Mouse (Mus musculus) MEL (cell line): Measurements from ENCODE around the gene Actr3b. TPM values are rescaled to one million over a fixed set of nuclear protein-coding genes. Genes with fewer than 3 reads are reported as not detected.

Experiments
- DNase-seq: peaks from one replicate; pipeline ENCODE4 v3.0.0; 2011; ENCODE audit warnings: low read depth, low spot score
- H3K27ac ChIP-seq: 2 replicates; pipeline ENCODE4 v1.5.1; 2012; ENCODE audit warnings: low read depth, mild to moderate bottlenecking, control low read depth, low read length, moderate library complexity; ENCODE audit not compliant: control insufficient read depth
- H3K27me3 ChIP-seq, 2 experiments: fragments of 150-350 bp in 1 of 2; sonication (generic) in 1 of 2; 2 replicates each; pipeline ENCODE4 v1.6.1; 2012; ENCODE audit warnings: low read length in 2 of 2, mild to moderate bottlenecking in 2 of 2, improper control_type of control experiment in 1 of 2, moderate library complexity in 1 of 2; ENCODE audit not compliant: insufficient read depth in 2 of 2, control insufficient read depth in 1 of 2
- H3K36me3 ChIP-seq, 2 experiments: 2 replicates each; pipeline ENCODE4 v1.6.1; 2012 to 2014; ENCODE audit warnings: low read length in 2 of 2, improper control_type of control experiment in 1 of 2, inconsistent platforms in 1 of 2, mild to moderate bottlenecking in 1 of 2; ENCODE audit not compliant: insufficient read depth in 2 of 2, control insufficient read depth in 1 of 2
- H3K4me1 ChIP-seq, 2 experiments: fragments of 150-350 bp in 1 of 2; sonication (generic) in 1 of 2; 2 replicates each; pipeline ENCODE4 v1.6.1; 2012; ENCODE audit warnings: low read length in 2 of 2, improper control_type of control experiment in 1 of 2, mild to moderate bottlenecking in 1 of 2; ENCODE audit not compliant: insufficient read depth in 2 of 2, control insufficient read depth in 1 of 2
- H3K4me3 ChIP-seq, 2 experiments: fragments of 150-350 bp in 1 of 2; sonication (generic) in 1 of 2; 2 replicates each; pipeline ENCODE4 v1.5.1; 2012; ENCODE audit warnings: low read depth in 2 of 2, low read length in 2 of 2, mild to moderate bottlenecking in 2 of 2, moderate library complexity in 2 of 2, control low read depth in 1 of 2, improper control_type of control experiment in 1 of 2; ENCODE audit not compliant: control insufficient read depth in 1 of 2, insufficient read depth in 1 of 2
- H3K79me2 ChIP-seq: 2 replicates; pipeline ENCODE4 v1.6.1; 2012; ENCODE audit warnings: mild to moderate bottlenecking, low read length, moderate library complexity; ENCODE audit not compliant: control insufficient read depth, poor library complexity, insufficient read depth
- H3K9ac ChIP-seq: 2 replicates; pipeline ENCODE4 v1.6.1; 2012; ENCODE audit warnings: low read depth, mild to moderate bottlenecking, control low read depth, low read length, moderate library complexity; ENCODE audit not compliant: control insufficient read depth, poor library complexity, severe bottlenecking
- H3K9me3 ChIP-seq: fragments of 150-350 bp; sonication (generic); replicated peaks from 2 replicates; pipeline ENCODE4 v1.6.1; 2012; ENCODE audit warnings: mild to moderate bottlenecking, low read length, improper control_type of control experiment, moderate library complexity; ENCODE audit not compliant: insufficient read depth
- BHLHE40 ChIP-seq: IDR thresholded peaks from 2 replicates; pipeline ENCODE4 v1.6.1; 2012; ENCODE audit warnings: low read depth, mild to moderate bottlenecking, inconsistent platforms, low read length, improper control_type of control experiment, borderline replicate concordance
- CHD1 ChIP-seq: IDR thresholded peaks from 2 replicates; pipeline ENCODE4 v1.6.1; 2012; ENCODE audit warnings: low read depth, mild to moderate bottlenecking, inconsistent platforms, low read length, improper control_type of control experiment
- ELF1 ChIP-seq: IDR thresholded peaks from 2 replicates; pipeline ENCODE4 v1.6.1; 2014; ENCODE audit warnings: low read depth, mild to moderate bottlenecking, inconsistent platforms, low read length, improper control_type of control experiment, moderate library complexity
- ETS1 ChIP-seq: IDR thresholded peaks from 2 replicates; pipeline ENCODE4 v1.6.1; 2012; ENCODE audit warnings: low read depth, mild to moderate bottlenecking, inconsistent platforms, low read length, improper control_type of control experiment, moderate library complexity
- GABPA ChIP-seq: IDR thresholded peaks from 2 replicates; pipeline ENCODE4 v1.6.1; 2012; ENCODE audit warnings: low read depth, mild to moderate bottlenecking, inconsistent platforms, low read length, improper control_type of control experiment, moderate library complexity
- KAT2A ChIP-seq: conservative IDR thresholded peaks from 2 replicates; pipeline ENCODE4 v1.6.1; 2012; ENCODE audit warnings: low read depth, low read length, improper control_type of control experiment, inconsistent platforms
- MEF2A ChIP-seq: IDR thresholded peaks from 2 replicates; pipeline ENCODE4 v1.6.1; 2014; ENCODE audit warnings: low read depth, mild to moderate bottlenecking, inconsistent platforms, low read length, improper control_type of control experiment; ENCODE audit not compliant: poor library complexity, insufficient replicate concordance, severe bottlenecking; ENCODE audit errors: extremely low read depth
- MXI1 ChIP-seq: IDR thresholded peaks from 2 replicates; pipeline ENCODE4 v1.6.1; 2011; ENCODE audit warnings: mild to moderate bottlenecking, low read depth, low read length, improper control_type of control experiment
- MYB ChIP-seq: IDR thresholded peaks from 2 replicates; pipeline ENCODE4 v1.6.1; 2011; ENCODE audit warnings: mild to moderate bottlenecking, low read depth, low read length, improper control_type of control experiment
- POLR2A ChIP-seq, 2 experiments: IDR thresholded peaks; 2 replicates each; pipeline ENCODE4 v1.6.1; 2011 to 2012; ENCODE audit warnings: low read length in 2 of 2, mild to moderate bottlenecking in 2 of 2, control low read depth in 1 of 2, improper control_type of control experiment in 1 of 2, low read depth in 1 of 2, moderate library complexity in 1 of 2; ENCODE audit not compliant: control insufficient read depth in 1 of 2, insufficient read depth in 1 of 2, poor library complexity in 1 of 2
- POLR2AphosphoS2 ChIP-seq: IDR thresholded peaks from 2 replicates; pipeline ENCODE4 v1.6.1; 2011; ENCODE audit warnings: low read length, improper control_type of control experiment
- POLR2AphosphoS5 ChIP-seq: IDR thresholded peaks from 2 replicates; pipeline ENCODE4 v1.6.1; 2012; ENCODE audit warnings: low read depth, borderline replicate concordance, mild to moderate bottlenecking, inconsistent platforms, low read length, moderate library complexity, mixed read lengths
- TBP ChIP-seq: IDR thresholded peaks from 2 replicates; pipeline ENCODE4 v1.8.0; 2011; ENCODE audit warnings: low read depth, low read length, improper control_type of control experiment
- TCF12 ChIP-seq: IDR thresholded peaks from 2 replicates; pipeline ENCODE4 v1.6.1; 2014; ENCODE audit warnings: low read depth, mild to moderate bottlenecking, inconsistent platforms, low read length, improper control_type of control experiment, moderate library complexity
- UBTF ChIP-seq: IDR thresholded peaks from 2 replicates; pipeline ENCODE4 v1.6.1; 2012; ENCODE audit warnings: low read depth, mild to moderate bottlenecking, inconsistent platforms, low read length, improper control_type of control experiment, moderate library complexity, borderline replicate concordance; ENCODE audit not compliant: insufficient read depth
- USF1 ChIP-seq: IDR thresholded peaks from 2 replicates; pipeline ENCODE4 v1.6.1; 2014; ENCODE audit warnings: low read depth, mild to moderate bottlenecking, inconsistent platforms, low read length, improper control_type of control experiment, moderate library complexity
- USF2 ChIP-seq, 2 experiments: IDR thresholded peaks; 2 replicates each; pipeline ENCODE4 v1.6.1; 2011 to 2012; ENCODE audit warnings: improper control_type of control experiment in 2 of 2, low read length in 2 of 2, borderline replicate concordance in 1 of 2, inconsistent platforms in 1 of 2, low read depth in 1 of 2, mild to moderate bottlenecking in 1 of 2; ENCODE audit not compliant: insufficient read depth in 1 of 2
- ZC3H11A ChIP-seq: IDR thresholded peaks from 2 replicates; pipeline ENCODE4 v1.6.1; 2012; ENCODE audit warnings: low read depth, mild to moderate bottlenecking, inconsistent platforms, low read length, improper control_type of control experiment
- ZMIZ1 ChIP-seq: IDR thresholded peaks from 2 replicates; pipeline ENCODE4 v1.6.1; 2012; ENCODE audit warnings: low read depth, mild to moderate bottlenecking, inconsistent platforms, low read length, improper control_type of control experiment, moderate library complexity
- ZNF384 ChIP-seq: IDR thresholded peaks from 2 replicates; pipeline ENCODE4 v1.6.1; 2012; ENCODE audit warnings: low read depth, mild to moderate bottlenecking, inconsistent platforms, low read length, improper control_type of control experiment
- polyA plus RNA-seq, 2 experiments: library from polyadenylated mRNA; stranded (reverse) in 1 of 2; unstranded in 1 of 2; fragments of >175 nt in 1 of 2; fragments of >200 nt in 1 of 2; gene quantifications; 2 replicates each; pipeline versions ENCODE4 v1.2.1 to v1.2.4; 2012; ENCODE audit warnings: low replicate concordance in 2 of 2, low read depth in 1 of 2; ENCODE audit not compliant: insufficient read length in 2 of 2, insufficient read depth in 1 of 2, missing spikeins in 1 of 2
- total RNA-seq: library from RNA; depleted of rRNA; stranded (reverse); fragments of 300-350 nt; gene quantifications from 2 replicates; pipeline ENCODE4 v1.2.3, GENCODE M21; 2012

The Actr3b gene
- total and polyA plus RNA-seq, 3 experiments, result 8.7 to 11.1 TPM; not detected in 1

DNA sequence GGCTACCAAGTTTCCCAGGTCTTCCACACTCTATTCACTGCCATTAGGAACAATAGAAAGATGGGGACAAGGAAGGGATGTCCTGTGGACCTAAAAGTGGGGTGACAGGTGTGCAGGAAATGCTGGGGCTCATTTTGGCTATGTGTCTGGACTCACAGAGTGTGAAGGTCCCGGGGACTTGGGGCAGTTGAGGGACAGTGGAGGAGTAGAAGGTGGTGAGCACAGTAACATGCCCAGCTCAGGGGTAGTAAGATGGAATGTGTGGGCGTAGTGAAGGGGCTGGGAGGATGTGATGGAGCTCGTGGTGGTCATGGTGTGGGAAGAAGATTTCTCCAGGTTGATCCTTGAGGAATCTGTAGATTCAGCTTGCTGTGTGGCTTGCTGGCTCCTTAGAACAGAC is 118.2 kb downstream of the Actr3b start:
- no peak for TF ChIP-seq GABPA
- no peak for TF ChIP-seq POLR2AphosphoS2
- no peak for TF ChIP-seq MXI1
- no peak for TF ChIP-seq KAT2A
- TF ChIP-seq POLR2A (IDR thresholded peaks at IDR 0.05; ENCODE audit: control insufficient read depth in 1 of 2, insufficient read depth in 1 of 2, low read depth in 1 of 2, low read length in 2 of 2, poor library complexity in 1 of 2), result no peak
- no peak for TF ChIP-seq CHD1
- no peak for TF ChIP-seq BHLHE40
- no peak for TF ChIP-seq USF2 (IDR thresholded peaks at IDR 0.05; ENCODE audit: borderline replicate concordance in 1 of 2, insufficient read depth in 1 of 2, low read depth in 1 of 2, low read length in 2 of 2)
- TF ChIP-seq ELF1, result no peak
- TF ChIP-seq UBTF, result no peak
- TF ChIP-seq ZC3H11A, result no peak
- TF ChIP-seq MEF2A, result no peak
- no peak for TF ChIP-seq POLR2AphosphoS5
- TF ChIP-seq TBP, result no peak
- TF ChIP-seq MYB, result no peak
- no peak for TF ChIP-seq ETS1
- no peak for TF ChIP-seq ZMIZ1
- no peak for TF ChIP-seq TCF12
- Histone ChIP-seq H3K9me3 (no peaks in the 10 kb centered on the region), H3K79me2 (no peaks in the 10 kb centered on the region), H3K9ac (no peak overlapping the region), H3K27me3 (no peaks in the 10 kb centered on the region), H3K4me1 (no peaks in the 10 kb centered on the region), H3K4me3 (no peak overlapping the region), H3K27ac (no peak overlapping the region), H3K36me3 (no peaks in the 10 kb centered on the region)
- DNase-seq, result no peak

- Histone ChIP-seq H3K27ac (no peak overlapping the region), H3K36me3 (no peaks in the 10 kb centered on the region), H3K9me3 (no peaks in the 10 kb centered on the region), H3K4me1 (no peaks in the 10 kb centered on the region), H3K9ac (no peak overlapping the region), H3K79me2 (no peaks in the 10 kb centered on the region), H3K27me3 (no peaks in the 10 kb centered on the region), H3K4me3 (no peak overlapping the region)
- TF ChIP-seq TCF12 (no peak), USF1 (no peak), ZNF384 (no peak)
- DNase-seq, result no peak
Observed at GRCm38 (mm10) chr5:25886708-25887107, 126.9 kb downstream of the Actr3b start.
